ENCODE assay signal across 17 mouse cellular contexts in genomic region chr4:59719481-59720355, GRCm38 (mm10).
DNase-seq lines count a peak whose midpoint lies in the region; ATAC-seq and TF ChIP-seq lines count a peak whose summit lies in the region.
"Had no signal": no experiment of that assay in that cellular context is flagged by ENCODE, and none has a peak within 500 bp of the region (broad histone marks: within the 10 kb centered on the region; RNA-seq: fewer than 3 reads in every experiment).

No protein-coding gene starts in this region.

- no peaks in the 10 kb centered on the region for H3K9me3 ChIP-seq in hindbrain, embryonic 13.5 days
- H3K9me3 ChIP-seq in hindbrain, embryonic 11.5 days (ENCODE audit: control insufficient read depth, low read length) = no peaks in the 10 kb centered on the region
- H3K9me3 ChIP-seq in forebrain, embryonic 10.5 days = no peaks in the 10 kb centered on the region
- no peaks in the 10 kb centered on the region for H3K9me3 ChIP-seq in intestine, postnatal 0 days (ENCODE audit: control insufficient read depth)
- H3K9me3 ChIP-seq: neural tube, embryonic 12.5 days had no signal

- WGBS in hindbrain, embryonic 13.5 days = 77% methylated on average over 32 of the region's 32 CpGs
- 77% methylated on average over 32 of the region's 32 CpGs for WGBS in hindbrain, embryonic 11.5 days
- WGBS in forebrain, embryonic 10.5 days = 87% methylated on average over 32 of the region's 32 CpGs
- WGBS in intestine, postnatal 0 days = 94% methylated on average over 32 of the region's 32 CpGs

- H3K4me1 ChIP-seq in hindbrain, embryonic 13.5 days (replicated peaks) = peaks cover 48% of the 10 kb centered on the region
- peaks cover 2% of the 10 kb centered on the region; the same call in 1 of the 2 replicates for H3K4me1 ChIP-seq in hindbrain, embryonic 11.5 days (replicated peaks; ENCODE audit: control insufficient read depth, insufficient read depth, low read length)
- peaks cover 5% of the 10 kb centered on the region; the same call in 1 of the 2 replicates for H3K4me1 ChIP-seq in testis, adult 2 months (ENCODE audit: control insufficient read depth, insufficient read depth, low read length)
- peaks cover 29% of the 10 kb centered on the region for H3K4me1 ChIP-seq in forebrain, embryonic 10.5 days
- H3K4me1 ChIP-seq in intestine, postnatal 0 days (replicated peaks; ENCODE audit: control insufficient read depth, insufficient read depth, low read length) = no peaks in the 10 kb centered on the region

- H3K9ac ChIP-seq in hindbrain, embryonic 13.5 days = no peak overlapping the region
- H3K9ac ChIP-seq in hindbrain, embryonic 11.5 days (ENCODE audit: low read depth, low read length) = no peak overlapping the region
- no peak overlapping the region for H3K9ac ChIP-seq in intestine, postnatal 0 days (ENCODE audit: low read depth, low read length)
- H3K9ac ChIP-seq: neural tube, embryonic 12.5 days had no signal

- H3K4me2 ChIP-seq in hindbrain, embryonic 13.5 days = no peak overlapping the region
- H3K4me2 ChIP-seq in hindbrain, embryonic 11.5 days (replicated peaks; ENCODE audit: low read depth, low read length) = no peak overlapping the region
- no peak overlapping the region for H3K4me2 ChIP-seq in intestine, postnatal 0 days (replicated peaks; ENCODE audit: low read depth)
- H3K4me2 ChIP-seq: neural tube, embryonic 12.5 days had no signal

- no peaks in the 10 kb centered on the region for H3K27me3 ChIP-seq in hindbrain, embryonic 13.5 days
- no peaks in the 10 kb centered on the region for H3K27me3 ChIP-seq in hindbrain, embryonic 11.5 days (ENCODE audit: control insufficient read depth, insufficient read depth, low read length)
- H3K27me3 ChIP-seq in testis, adult 2 months (ENCODE audit: control insufficient read depth, insufficient read depth, low read length) = no peaks in the 10 kb centered on the region
- no peaks in the 10 kb centered on the region for H3K27me3 ChIP-seq in forebrain, embryonic 10.5 days (ENCODE audit: poor library complexity, severe bottlenecking)
- no peaks in the 10 kb centered on the region for H3K27me3 ChIP-seq in intestine, postnatal 0 days (replicated peaks; ENCODE audit: control insufficient read depth, insufficient read depth, low read length)
- H3K27me3 ChIP-seq: neural tube, embryonic 12.5 days had no signal

- TF ChIP-seq POLR2A in testis, adult 2 months (IDR thresholded peaks at IDR 0.05; ENCODE audit: control insufficient read depth, low read depth, low read length) = no peak

- peaks cover 10% of the 10 kb centered on the region for H3K36me3 ChIP-seq in hindbrain, embryonic 13.5 days
- no peaks in the 10 kb centered on the region; the same call in 1 of the 2 replicates for H3K36me3 ChIP-seq in hindbrain, embryonic 11.5 days (ENCODE audit: control insufficient read depth, insufficient read depth, low read length)
- H3K36me3 ChIP-seq in testis, adult 2 months (ENCODE audit: control insufficient read depth, insufficient read depth, low read length) = no peaks in the 10 kb centered on the region
- peaks cover 12% of the 10 kb centered on the region for H3K36me3 ChIP-seq in forebrain, embryonic 10.5 days (replicated peaks)
- 0 out of 2 replicates have a peak, but pooled peaks cover 6% of the 10 kb centered on the region for H3K36me3 ChIP-seq in intestine, postnatal 0 days (ENCODE audit: control insufficient read depth, insufficient read depth)

- ATAC-seq in hindbrain, embryonic 13.5 days (ENCODE audit: low FRiP score) = no peak
- ATAC-seq in hindbrain, embryonic 11.5 days (ENCODE audit: low FRiP score) = no peak
- ATAC-seq in intestine, postnatal 0 days = no peak

- H3K4me3 ChIP-seq in hindbrain, embryonic 13.5 days = no peak overlapping the region
- no peak overlapping the region for H3K4me3 ChIP-seq in hindbrain, embryonic 11.5 days (ENCODE audit: low read depth, low read length)
- peak overlapping the region; percentile 14 for H3K4me3 ChIP-seq in testis, adult 2 months (ENCODE audit: control insufficient read depth, low read depth, low read length)
- no peak overlapping the region for H3K4me3 ChIP-seq in forebrain, embryonic 10.5 days
- no peak overlapping the region for H3K4me3 ChIP-seq in intestine, postnatal 0 days (ENCODE audit: low read depth, low read length)
- H3K4me3 ChIP-seq: heart, adult 2 months; layer of hippocampus, adult 2 months; left cerebral cortex, adult 2 months; neural tube, embryonic 12.5 days had no signal

- H3K27ac ChIP-seq in hindbrain, embryonic 13.5 days = 0 out of 2 replicates have a peak overlapping the region, but pooled peaks have one; percentile 1
- H3K27ac ChIP-seq in hindbrain, embryonic 11.5 days (ENCODE audit: low read depth, low read length) = no peak overlapping the region
- H3K27ac ChIP-seq in testis, adult 2 months (ENCODE audit: control insufficient read depth, insufficient read depth, low read depth, low read length) = no peak overlapping the region
- H3K27ac ChIP-seq in forebrain, embryonic 10.5 days = no peak overlapping the region
- no peak overlapping the region for H3K27ac ChIP-seq in intestine, postnatal 0 days (ENCODE audit: low read depth, low read length)
- H3K27ac ChIP-seq: heart, adult 2 months; layer of hippocampus, adult 2 months; left cerebral cortex, adult 2 months; macrophage; neural tube, embryonic 12.5 days had no signal

- DNase-seq in hindbrain, embryonic 11.5 days (ENCODE audit: low spot score) = no peak
- DNase-seq in testis, postnatal 10 days (ENCODE audit: low spot score) = no peak
- peak; percentile 23 for DNase-seq in cerebellum, adult 8-10 months
- DNase-seq in testis, postnatal 14 days (ENCODE audit: low spot score) = peak; percentile 23
- DNase-seq in forebrain, embryonic 10.5 days (ENCODE audit: extremely low spot score, low spot score) = no peak
- DNase-seq: adrenal gland, postnatal 10 days; heart, adult 2 months; liver; lung, adult 2 months; retina, postnatal 1 day had no signal

- TF ChIP-seq CTCF in testis, adult 2 months (IDR thresholded peaks at IDR 0.05; ENCODE audit: control insufficient read depth, insufficient read depth, insufficient replicate concordance, low read depth, low read length) = no peak
- no peak for TF ChIP-seq CTCF in intestine, postnatal 0 days (IDR thresholded peaks at IDR 0.05; ENCODE audit: low read depth)

Comparison
In these comparisons a context has a peak if more than half of its experiments do, and no peak if none do; other contexts are left out.
1. DNase-seq: peak in cerebellum, adult 8-10 months (single experiment) and testis, postnatal 14 days (single experiment); none in hindbrain, embryonic 11.5 days (single experiment), testis, postnatal 10 days (single experiment) and forebrain, embryonic 10.5 days (single experiment).